Mouse (Mus musculus) right cerebral cortex, postnatal 10 days (tissue): ENCODE measurements around the gene Inava.
A peak's percentile ranks its signal among the peaks of the same experiment; 100 is the strongest.

ENCODE experiments used
- DNase-seq, 2 experiments: peaks; one replicate each; pipeline ENCODE4 v3.0.0; 2021; ENCODE audit warnings: low spot score in 2 of 2

Inava gene

DNA sequence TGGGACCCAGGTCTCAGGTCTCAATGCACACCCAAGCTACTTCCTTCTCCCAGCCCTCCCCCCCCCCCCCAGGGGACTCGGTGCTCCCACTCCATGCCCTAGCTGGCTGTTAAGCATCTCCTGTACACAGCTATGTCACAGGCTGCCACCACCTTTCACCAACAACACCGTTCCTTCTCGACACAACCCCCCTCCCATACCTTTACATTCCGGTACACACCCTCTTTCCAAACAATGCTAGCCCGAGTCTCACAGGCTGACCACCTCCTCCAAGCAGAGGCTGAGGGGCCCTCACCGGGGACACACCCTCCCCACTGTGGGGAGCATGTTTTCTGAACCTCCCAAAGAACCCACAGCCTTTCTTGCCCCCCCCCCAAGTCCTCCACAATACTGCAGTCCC, 2.5 kb downstream of the Inava start:
- no peak for DNase-seq

DNA sequence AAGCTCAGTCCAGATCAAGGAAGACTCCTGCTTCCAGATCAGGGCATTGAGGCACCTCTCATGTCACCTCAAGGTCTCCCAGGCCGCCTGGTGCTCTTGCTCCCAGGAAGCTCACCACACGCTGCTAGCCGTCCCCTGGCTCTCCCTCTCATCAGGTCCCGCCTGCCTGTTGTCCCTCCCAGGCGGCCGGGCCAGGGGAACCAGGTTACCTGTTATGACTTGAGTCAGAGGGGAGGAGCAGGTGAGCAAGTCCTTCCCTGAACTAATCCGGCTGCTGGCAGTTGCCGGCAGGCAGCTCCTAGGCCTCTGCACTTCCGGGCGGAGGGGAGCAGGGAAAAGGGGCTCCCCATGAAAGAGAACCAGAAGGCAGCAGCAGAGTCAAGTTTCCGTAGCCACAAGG, 3.9 kb downstream of the Inava start:
- no peak for DNase-seq

DNA sequence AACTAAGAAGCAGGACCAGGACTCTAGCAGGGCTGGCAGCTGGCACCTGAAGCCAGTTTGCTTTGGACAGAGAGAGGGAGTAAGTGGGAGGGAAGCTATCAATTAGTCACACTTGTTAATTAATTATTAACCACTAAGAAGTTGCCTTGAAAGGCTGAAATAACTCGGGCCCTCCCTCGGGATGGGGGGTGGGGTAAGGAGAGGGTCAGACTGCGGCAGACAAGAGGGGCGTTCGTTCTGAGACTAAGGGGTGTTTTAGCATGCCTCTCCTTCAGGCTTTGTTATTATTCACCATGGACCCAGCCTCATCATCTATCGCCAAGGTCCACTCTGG, 5.1 kb downstream of the Inava start:
- DNase-seq, result no peak

DNA sequence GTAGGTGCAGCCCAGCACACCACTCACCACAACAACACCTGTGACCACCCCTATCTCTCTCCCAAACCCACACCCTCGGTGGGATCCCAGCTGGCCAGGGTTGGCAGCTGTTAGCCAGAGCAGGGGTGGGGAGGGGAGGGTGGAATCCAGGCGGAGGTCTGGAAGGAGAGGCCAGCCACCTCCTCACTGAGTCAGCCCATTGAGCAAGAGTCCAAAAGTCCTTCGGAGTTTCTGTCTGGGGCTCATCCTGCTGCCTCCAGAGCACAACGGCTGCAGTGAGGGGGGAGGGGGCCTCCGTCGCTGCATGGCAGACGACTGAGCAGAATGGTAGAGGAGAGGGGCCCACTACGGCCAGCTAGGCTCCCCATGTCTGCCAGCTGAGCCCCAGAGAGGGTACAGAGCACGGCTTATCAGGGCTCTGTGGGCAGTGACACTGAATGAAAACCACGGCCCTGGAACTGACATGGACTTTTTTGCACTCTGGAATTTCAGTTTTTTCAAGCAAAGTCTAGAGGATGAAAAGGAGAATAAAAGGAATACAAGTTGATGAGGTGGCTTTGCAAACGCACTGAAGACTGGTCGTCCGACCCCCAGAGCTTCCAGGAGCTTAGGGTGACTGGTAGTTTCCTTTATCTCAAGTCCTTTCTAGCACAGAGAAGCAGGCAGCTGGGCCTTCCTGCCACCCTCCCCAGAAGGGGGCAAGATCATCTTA, 5.6 kb downstream of the Inava start:
- DNase-seq, result no peak

DNA sequence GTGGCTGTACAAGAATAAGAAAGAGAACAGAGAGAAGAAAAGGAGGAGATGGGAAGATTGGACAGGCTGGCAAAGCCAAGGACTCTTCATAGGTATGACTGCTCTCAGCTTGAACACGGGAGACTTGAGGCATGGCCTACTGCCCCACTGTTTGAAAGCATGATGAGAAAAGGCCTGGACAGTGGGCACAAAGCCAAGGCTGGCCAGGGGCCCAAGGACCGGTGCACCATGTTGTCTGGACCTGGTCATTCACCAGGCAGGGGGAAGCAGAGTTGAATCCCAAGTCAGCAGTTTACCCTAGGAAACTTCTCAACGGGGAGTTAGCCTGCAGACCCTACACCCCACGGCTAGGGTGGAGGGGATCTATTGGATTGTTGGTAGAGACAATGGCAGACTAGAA, 6.2 kb downstream of the Inava start:
- peak; percentile 44 to 48 for DNase-seq

DNA sequence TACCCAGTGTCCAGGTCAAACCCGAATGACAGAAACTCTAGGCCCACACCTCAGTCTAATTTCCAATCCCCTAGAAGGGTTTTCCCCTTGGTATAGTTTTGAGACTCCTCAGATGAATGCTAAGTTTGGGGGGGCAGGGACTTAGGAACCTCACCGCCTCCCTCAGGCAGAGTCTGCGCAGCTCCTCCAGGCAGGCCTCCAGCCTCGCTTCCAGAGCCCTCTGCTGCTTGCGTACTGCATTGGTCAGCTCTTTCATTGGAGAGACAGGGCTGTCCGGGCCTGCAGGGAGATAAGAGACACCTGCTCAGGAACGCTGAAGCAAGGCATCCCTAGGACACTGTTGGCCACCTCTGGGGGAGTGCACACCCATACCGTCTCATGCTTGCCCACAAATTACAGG, 7.4 kb downstream of the Inava start:
- no peak for DNase-seq

DNA sequence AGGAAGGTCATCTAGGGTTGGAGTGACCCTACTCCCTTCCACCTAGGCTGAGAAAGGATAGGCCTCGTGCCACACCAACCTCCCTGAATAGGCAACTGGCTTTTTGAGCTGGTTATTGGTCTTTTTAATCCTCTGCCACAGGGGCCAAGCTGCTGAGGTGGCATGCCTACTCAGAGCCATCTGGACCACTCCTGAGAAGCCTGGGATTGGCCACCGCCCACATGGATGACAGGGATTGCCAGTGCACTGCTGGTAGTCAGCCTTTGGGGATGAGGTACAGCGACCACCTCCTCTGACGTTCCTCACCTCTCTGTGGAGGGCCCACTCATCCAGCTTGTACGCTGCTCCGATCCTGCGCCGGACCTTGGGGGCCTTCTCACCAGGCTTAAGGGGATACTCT, 8.2 kb downstream of the Inava start:
- no peak for DNase-seq

DNA sequence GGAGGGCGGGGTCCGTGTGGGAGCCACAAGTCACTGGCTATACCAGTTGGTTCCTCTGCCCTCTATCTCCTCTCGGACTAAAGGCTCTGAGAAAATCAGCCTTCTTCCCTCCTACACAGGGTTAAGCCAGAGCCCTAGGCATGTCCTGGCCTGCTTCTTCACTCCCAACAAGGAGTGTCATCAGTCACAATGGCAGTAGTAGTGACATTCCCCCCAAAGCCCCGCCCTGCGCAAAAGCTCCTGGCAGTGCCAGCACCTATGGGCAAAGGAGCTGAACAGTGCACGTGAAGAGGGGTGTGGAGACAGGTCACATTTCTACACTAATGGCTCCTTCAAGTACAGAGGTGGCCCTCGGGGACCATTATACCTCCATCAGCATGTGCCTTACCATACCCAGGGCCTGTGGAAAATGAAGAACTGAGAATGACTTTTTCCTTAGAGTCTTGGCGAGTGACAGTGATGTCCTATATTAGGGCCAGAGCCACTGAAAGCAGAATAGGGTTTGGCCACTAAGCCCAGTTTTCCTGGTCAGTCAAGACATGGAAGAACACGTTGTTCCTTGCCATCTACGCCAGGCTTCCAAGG, 10.2 kb downstream of the Inava start:
- DNase-seq, result no peak

DNA sequence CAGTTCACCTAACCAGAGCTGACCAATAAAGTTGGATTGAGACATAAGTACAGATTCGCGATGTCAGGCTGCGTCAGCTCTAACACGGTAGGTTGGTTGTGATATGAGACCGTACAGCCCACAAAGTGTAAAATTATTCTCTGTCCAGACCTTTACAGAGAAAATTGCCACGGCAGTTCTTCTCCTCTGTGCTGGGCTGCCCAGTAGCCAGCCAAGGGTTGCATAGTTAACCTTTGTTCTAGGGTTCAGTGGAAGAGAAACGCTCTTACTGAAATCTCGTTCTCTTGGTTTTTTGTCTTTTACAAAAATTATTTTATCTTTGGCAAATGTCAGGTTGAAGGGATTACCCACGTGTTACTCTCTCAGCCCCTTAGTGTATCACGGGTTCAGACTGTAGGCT, 11.7 kb downstream of the Inava start:
- no peak for DNase-seq

DNA sequence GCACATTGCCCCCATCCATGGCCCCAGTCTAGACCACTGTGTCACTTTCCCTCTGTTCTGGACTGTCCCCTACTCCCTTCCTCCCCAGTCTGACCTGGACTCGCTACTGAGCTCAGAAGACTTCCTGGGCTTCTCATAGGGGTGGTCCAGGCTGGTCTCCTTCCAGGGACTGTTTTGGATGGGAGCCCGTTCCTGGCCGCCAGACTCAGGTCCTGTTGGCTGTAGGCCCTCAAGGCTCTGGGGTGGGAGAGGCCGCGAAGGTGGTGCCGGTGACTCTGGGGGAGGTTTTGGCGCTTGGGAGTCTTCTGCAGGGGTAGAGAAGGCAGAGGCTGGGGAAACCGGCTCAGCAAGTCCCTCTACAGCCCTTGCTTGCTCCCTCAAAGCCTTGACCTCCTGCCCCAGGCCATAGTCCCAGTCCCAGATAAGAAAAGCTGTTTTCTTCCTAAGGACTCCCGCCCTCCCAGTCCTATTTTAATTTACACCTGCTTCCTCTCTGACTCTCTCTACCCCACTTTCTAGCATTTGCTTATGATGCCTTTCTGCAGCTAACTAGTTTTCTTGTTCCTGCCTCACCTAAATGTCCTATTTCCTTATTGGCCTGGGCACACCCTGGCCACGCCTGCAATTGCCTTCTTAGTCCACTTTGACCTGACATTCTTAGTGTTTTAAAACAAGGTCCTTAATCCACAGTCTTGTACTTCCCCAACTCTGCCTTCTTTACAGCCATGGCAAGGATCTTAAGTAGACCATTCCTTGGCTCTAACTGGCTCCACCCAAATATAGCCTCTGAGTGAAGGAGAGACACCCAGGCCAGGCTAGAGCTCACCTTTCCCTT, 13.8 kb downstream of the Inava start:
- DNase-seq, result no peak

DNA sequence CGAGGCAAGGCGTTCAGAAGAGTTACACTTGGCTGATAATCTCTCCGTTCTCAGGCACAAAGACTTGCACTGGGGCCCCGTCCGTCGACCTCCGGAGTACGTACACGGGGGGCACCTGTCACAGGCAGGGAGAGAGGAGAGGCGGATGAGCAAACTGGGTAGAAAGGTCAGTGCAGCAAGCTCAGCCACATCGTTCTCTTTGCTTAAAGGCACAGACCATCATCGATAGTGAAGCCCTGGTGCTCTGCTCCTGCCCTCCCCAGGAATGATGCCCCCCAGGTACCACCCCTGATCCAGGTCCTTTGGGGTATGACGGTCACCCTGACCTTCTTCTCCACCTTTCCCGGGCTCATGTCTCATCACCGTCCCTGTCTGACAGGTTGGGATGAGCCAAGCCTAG, 19.8 kb downstream of the Inava start:
- no peak for DNase-seq

DNA sequence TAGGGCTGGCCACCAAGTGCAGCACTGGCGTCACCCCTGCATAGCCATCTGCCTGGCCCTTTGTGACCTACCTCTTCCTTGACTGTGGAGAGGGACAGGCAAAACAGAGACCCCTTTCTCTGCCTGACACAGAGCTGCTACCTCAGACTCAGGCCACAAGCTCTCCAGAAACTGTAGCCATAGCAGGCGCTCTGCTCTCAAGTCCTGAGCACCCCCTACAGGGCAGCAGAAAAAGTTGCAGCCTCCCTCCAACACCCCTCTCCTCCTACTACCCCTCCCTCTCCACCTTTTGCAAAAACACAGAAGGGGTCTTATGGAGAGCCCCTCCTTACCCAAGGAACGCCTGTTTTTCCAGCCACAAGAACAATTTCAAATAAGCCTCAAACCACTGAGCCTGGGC, 21.3 kb downstream of the Inava start, which contains the start of gene Mroh3:
Mroh3 (minus strand) TSS at position 26 of the 400 bp plus-strand sequence.
- peak in 1 of 2 experiments; percentile 52 for DNase-seq

DNA sequence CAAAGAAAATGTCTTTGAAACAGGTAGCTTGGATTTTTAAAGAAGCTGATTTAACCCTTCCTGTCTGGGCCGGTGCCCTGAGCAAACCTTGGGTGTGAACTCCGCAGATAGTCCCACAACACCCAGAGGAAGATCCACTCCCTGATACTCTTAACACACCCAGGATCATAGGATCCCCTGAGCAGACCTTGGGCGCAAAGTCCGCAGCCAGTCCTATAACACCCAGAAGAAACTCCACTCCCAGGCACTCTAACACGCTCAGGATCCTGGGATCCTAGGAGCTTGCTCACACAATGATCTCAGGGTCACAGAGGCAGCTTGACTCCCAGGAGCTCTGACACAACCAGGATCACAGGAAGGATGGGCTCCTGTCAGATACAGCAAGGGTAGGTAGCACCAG, 44.0 kb downstream of the Inava start:
- DNase-seq, result no peak

DNA sequence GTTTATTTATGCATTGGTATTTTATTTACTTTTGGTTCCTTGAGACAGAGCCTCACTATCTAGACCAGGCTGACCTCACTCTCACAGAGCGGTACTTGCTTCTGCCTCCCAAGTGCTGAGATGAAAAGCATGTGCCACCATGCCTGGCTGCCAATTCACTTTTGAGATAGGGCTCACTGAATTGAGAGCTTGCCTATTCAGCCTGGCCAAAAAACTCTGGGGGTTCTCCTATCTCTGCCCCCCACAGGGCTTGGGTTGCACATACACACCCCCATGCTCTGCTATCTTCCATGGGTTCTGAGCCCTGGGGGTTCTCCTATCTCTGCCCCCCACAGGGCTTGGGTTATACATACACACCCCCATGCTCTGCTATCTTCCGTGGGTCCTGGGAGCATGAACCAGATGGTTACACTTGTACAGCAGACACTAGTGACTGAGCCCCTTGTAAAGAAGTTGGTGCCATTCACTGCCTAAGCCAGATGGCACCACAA, 54.5 kb downstream of the Inava start:
- peak in 1 of 2 experiments; percentile 30 for DNase-seq

DNA sequence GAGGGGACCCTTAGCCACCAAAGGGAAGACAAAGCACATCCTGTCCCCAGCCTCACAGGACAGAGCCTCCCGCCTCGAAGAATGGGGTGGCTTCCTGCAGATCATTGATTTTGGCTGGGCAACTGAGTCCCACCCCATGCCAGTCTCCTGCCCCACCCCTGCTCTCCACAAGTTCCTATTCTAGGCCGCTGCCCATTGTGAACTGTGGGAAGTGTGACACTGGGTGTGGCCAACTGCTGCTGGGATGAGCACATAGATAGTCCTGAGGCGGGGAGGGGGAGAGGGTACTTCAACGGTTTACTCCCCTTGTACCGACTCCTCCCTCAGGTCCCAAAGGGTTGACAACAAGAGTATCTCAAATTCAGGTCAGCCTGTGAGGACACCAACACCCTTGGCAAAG, 55.3 kb downstream of the Inava start:
- DNase-seq, result peak in 1 of 2 experiments; percentile 37

DNA sequence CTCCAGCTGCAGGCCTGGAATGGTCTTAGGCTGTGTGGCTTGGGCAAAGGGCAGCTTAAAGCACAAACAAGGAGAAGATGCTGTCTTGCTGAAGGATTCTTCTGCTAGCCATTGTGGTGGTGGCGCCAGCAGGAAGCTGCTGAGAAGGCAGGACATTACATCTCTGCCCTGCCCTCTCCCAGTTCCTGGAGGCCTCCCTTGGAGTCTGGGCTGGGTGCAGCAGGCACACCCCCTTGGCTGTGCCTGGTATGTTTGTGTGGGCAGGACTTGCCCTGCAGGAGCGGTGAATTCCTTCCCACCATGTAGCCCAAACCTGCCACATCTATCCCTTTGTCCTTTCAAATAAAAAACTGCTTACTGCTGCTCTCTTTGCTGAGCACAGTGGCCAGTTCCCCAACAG, 57.0 kb downstream of the Inava start:
- no peak for DNase-seq

DNA sequence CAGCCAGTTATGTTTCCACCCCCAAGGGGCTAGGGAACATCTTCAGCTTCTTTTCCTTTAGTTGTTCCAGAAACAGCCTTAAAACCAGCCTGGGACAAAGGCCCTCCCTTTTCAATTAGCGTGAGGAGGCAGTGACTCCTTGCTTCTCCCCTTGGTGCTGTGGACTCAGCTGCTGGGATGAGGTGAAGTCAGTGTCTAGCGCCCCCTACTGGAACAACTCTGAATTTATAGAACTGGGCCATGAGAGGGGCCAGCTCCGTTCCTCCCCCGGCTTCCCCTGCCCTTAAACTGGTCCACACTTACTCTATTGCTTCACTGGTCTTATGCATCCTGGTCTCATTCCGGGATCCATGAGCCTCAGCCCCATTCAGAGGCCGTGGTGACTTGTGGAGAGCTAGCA, 58.9 kb downstream of the Inava start:
- DNase-seq, result peak; percentile 57

DNA sequence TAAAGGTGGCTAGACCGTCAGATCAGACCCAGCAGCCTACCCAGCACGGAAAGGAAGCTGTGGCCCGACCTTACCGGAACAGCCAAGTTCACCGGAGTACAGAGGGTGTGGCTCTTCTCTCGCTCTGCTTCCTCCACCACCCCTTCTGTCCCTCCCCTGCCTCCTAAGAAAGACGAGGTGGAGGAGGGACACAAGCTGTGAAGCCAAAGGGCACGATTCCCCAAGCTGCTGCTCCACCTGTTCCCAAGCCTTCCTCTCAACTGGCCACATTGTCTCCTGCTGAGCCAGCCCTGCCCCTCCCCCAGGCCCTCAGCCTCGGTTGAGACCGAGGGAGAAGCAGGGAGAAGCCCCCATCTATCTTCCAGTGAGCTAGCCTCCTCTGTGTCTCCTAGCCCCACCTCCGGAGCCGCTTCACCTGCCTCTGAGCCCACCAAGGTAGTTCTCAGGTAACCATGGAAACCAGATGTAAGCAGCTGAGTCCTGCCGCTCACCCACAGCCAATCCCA, 59.9 kb downstream of the Inava start:
- peak in 1 of 2 experiments; percentile 38 for DNase-seq

DNA sequence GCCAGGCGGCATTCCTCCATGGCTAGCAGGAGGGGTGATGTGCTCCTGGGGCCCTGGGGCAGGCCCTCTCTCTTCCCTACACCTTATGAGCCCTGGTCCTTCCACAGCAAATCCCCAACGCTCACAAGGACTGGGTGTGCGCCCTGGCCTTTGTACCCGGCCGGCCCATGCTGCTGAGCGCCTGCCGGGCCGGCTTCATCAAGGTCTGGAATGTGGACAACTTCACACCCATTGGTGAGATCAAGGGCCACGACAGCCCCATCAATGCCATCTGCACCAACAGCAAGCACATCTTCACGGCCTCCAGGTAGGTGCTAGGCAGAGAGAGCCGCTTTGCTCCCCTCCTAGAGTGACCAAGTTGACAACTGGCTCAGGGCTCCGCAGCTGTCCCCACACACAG, 61.4 kb downstream of the Inava start:
- DNase-seq, result peak in 1 of 2 experiments; percentile 34

DNA sequence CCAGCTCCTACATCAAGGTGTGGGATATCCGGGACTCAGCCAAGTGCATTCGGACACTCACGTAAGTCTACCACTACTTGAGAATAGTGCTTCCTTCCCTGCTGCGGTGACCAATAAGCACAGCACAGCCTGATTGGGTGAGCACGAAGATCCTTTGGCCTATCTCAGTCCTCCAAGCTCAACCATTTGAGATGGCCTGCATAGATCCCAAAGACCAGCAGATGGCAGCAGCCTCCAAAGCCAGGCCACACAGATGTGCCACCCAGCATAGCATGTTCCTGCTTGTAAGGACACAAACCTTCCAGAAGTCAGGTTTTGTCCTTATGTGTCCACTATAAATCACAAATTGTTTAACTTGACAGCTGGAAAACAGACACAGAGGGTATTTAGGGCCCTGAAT, 64.0 kb downstream of the Inava start:
- DNase-seq, result peak; percentile 80 to 82

DNA sequence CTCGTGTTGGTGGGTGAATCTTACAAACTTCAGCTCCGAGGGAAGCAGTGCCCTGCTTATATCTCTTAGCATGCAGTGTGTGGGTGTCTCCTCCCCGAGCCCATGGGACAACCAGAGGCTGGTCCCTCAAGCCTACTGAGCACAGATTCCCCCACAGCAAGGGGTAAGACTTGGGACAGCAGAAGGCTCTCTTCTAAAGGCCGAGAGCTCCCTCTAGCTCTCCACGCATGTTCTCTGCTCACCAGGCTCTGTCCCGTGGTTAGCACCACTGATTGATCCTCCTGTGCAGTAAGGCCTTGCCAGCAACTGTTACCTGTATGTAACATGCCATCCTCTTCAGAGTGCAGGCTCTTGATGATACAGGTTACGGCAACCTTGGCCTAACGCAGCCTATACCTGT, 66.4 kb downstream of the Inava start:
- DNase-seq, result no peak

DNA sequence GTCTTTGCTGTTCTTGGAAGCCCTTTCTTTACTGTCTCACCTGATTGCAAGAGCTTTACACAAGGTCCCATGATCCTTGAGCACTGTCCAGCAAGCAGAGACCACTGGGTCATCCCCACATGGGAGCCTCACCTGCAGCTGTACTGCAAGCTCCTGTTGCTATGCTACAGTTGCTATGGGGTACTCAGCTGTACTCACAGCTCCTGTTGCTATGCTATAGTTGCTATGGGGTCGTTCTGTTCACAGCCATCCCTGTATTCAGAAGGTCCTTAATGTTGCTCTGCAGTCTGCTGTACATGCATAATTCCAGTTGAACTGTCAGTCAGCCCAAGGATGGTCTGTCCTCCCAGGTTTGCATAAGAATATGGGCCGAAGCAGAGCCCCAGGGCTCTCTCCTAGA, 68.6 kb downstream of the Inava start:
- DNase-seq, result no peak
